Mouse (Mus musculus) gastrocnemius, adult 2 months (tissue): ENCODE data around the gene Kcnk13. TPM values are rescaled to one million over a fixed set of nuclear protein-coding genes. Genes with fewer than 3 reads are reported as not detected.

ENCODE experiments used
- DNase-seq: peaks from one replicate; pipeline ENCODE4 v3.0.0; 2022
- H3K27ac ChIP-seq: fragments of 200-600 bp; 2 replicates; pipeline ENCODE4 v1.8.1; 2022; ENCODE audit warnings: mild to moderate bottlenecking
- H3K4me3 ChIP-seq: fragments of 200-600 bp; 2 replicates; pipeline ENCODE4 v1.8.1; 2022; ENCODE audit warnings: mild to moderate bottlenecking, moderate library complexity
- CTCF ChIP-seq: fragments of 200-600 bp; IDR thresholded peaks from 2 replicates; pipeline ENCODE4 v1.8.1; 2022; ENCODE audit warnings: antibody characterized with exemption, mild to moderate bottlenecking, moderate library complexity
- intact Hi-C: fragments of 180-260 bp; cut with DNase I; formaldehyde crosslinking; loops from one replicate; pipeline ENCODE4 v1.15.1; 2025
- long read RNA-seq, 2 experiments: library from polyadenylated mRNA; stranded (forward); transcript quantifications; one replicate each; pipeline ENCODE4 v2.0.0; 2021
- total RNA-seq, 2 experiments: library from RNA; stranded (reverse); gene quantifications; 2 replicates each; pipeline ENCODE4 v1.2.3; 2021

The Kcnk13 gene
- under 1 TPM; 0.08 to 0.13 TPM for total RNA-seq
- long read RNA-seq, experiment 1: 0 reads
- long read RNA-seq, experiment 2, partial matches to known transcripts: 2 of 4 reads
- long read RNA-seq, experiment 2, other reads (novel, unspliced or antisense): 2 of 4 reads

DNA sequence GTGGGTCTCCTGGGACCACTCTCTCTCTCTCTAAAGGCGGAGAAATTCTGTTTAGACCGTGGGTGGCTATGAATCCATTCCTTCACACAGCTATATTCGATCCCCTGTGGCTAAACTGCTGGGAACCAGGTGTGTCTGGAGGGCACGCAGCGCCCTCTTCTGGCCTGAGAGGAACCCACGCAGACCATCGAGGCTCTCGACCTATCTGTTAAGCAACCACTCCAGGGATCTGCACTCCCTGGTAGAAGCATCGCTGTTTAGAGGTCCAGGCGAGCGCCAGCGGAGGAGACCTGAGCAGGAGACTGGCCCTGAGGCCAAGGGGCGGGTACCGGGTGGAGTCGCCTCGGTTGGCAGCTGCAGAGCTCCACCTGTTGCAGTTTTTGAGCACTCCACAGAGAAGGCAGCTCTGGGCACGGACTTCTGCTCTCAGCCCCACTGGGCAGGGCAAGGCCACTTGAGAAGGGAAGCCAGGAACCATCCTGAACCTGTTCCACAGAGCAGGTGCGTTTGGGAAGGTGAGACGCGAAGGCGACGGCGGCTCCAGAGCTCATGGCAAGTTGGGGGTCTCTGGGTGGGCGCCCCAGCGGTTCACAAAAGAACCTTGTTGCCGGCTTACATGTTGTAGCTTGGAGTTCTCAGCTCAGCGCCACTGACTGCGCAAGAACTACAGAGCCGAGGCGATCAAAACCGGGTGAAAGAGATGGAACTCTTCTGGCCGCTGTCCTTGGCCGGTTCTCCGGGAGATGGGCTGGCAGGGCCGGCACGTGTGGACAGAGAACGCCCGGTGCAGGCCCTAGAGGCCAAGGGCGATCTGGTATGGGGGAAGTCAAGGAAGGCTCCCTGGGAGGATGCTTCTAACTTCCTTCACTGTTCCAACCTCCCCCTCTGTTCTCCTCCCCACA, at the start of gene Kcnk13:
Gene Kcnk13 (plus strand): TSS at position 199 of the 902 bp plus-strand sequence.
- 0 out of 2 replicates have a peak within 1 kb of the TSS, but pooled peaks have one; percentile 20 for H3K27ac ChIP-seq
- H3K4me3 ChIP-seq: peak within 1 kb of the TSS; percentile 77
- TF ChIP-seq CTCF: peak; percentile 83
- intact Hi-C loops: loop anchor here (2.0 to 5.0 kb wide), 3 partner anchors 62 to 882 kb away; no protein-coding TSS in a partner anchor
- DNase-seq: peak; percentile 67

DNA sequence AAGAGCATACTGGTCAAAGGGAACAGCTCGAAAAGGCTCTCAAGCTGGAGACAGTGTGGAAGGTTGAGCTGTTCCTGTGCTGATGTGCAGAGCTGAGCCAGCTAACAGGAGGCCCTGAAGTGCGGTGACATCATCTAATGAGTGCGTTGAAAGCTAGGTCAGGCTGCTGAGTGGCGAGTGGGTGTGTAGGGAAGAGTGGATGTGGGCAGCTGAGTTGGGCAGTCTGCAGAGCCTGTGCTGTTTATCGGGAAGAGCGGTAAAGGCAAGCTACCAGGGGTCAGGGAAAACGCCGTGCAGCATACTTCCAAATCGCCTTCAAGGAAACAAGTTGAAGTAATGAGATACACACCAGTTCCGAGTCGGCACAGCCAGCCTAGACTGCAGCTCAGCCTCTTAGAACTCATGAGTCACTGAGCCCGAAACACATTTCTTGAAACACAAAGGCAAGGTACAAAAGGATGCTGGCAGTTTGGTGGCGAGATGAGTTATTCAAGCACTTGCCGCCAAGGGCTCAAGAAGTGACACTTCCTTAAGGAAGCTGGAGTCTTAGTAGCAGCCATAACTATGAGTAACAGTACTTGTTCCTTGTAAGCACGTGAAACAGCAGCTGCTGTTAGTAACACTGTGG, 46.4 kb upstream of the Kcnk13 start:
- H3K4me3 ChIP-seq: no peak overlapping the region
- intact Hi-C loops: no loop called here
- no peak overlapping the region for H3K27ac ChIP-seq
- DNase-seq: no peak
- no peak for TF ChIP-seq CTCF

- no peak overlapping the region for H3K27ac ChIP-seq
- no peak for TF ChIP-seq CTCF
- DNase-seq: no peak
- intact Hi-C loops: no loop called here
- H3K4me3 ChIP-seq: no peak overlapping the region
Measured at GRCm38 (mm10) chr12:99919636-99920035, 44.7 kb upstream of the Kcnk13 start.

GRCm38 (mm10) chr12:99921045-99921444, 43.3 kb upstream of the Kcnk13 start:
- peak; percentile 37 for TF ChIP-seq CTCF
- intact Hi-C loops: no loop called here
- H3K27ac ChIP-seq: no peak overlapping the region
- DNase-seq: no peak
- no peak overlapping the region for H3K4me3 ChIP-seq

DNA sequence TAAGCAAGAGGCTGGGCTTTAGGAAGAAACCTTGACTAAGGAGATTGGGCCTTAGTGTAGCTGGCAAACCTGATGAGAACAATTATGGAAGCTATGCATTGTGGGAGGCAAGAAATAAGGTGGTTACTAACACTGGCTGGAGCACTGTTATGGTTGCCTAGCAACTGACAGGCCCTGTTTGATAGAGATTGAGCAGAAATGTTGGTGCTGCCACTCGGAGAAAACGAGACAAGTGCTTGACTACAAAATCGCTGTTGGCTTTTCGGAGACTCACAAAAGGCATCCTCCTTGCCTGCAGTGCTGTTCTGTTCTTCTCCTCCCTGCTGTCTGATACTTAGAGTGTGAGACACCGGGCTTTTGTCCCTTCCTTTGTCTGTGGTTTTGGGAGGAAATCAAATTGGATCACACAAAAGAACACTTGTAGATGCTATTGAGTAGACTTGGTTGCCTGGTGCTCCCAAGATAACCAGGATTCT, 41.1 kb upstream of the Kcnk13 start:
- intact Hi-C loops: no loop called here
- no peak for TF ChIP-seq CTCF
- no peak for DNase-seq
- Histone ChIP-seq H3K4me3 (no peak overlapping the region), H3K27ac (no peak overlapping the region)

DNA sequence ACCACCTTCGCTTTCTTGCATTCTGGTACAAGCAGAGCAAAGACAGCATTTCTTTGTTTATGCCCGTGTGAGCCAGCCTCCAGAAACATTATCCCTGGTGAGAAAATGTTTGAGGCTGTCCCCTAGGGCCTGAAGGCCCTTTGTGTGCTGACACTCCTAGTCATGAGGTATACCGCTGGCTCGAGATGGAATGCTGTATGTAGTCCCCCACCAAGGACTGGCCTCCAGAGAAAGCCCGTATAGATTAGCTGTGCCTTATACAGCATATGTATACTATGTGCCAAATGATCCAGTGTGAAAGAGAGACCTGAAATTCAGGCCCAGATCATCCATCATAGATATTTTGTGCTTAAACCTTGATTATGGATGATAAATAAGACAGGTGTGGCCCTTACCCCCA, 40.6 kb upstream of the Kcnk13 start:
- Histone ChIP-seq H3K4me3 (no peak overlapping the region), H3K27ac (no peak overlapping the region)
- no peak for DNase-seq
- no peak for TF ChIP-seq CTCF
- intact Hi-C loops: no loop called here

DNA sequence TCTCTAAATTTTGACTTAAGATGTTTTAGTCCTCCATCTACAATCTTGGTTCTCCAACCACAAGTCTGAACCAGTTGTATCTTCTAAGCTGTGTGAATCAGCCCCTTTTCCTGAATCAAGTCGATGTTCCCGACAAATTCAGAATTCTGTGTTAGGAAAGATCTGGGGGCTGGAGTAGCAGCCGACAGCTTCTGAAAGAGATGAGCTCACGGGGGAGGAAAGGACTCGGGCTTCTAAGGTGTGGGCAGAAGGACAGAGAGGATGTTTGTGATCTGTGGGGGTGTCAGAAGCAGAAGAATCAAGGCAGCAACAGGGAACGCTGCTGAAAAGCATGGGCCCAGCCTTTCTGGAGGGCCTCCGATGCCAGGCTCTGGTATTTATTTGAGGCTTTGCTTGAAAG, 36.0 kb upstream of the Kcnk13 start:
- no peak overlapping the region for H3K27ac ChIP-seq
- no peak overlapping the region for H3K4me3 ChIP-seq
- intact Hi-C loops: no loop called here
- TF ChIP-seq CTCF: no peak
- no peak for DNase-seq

DNA sequence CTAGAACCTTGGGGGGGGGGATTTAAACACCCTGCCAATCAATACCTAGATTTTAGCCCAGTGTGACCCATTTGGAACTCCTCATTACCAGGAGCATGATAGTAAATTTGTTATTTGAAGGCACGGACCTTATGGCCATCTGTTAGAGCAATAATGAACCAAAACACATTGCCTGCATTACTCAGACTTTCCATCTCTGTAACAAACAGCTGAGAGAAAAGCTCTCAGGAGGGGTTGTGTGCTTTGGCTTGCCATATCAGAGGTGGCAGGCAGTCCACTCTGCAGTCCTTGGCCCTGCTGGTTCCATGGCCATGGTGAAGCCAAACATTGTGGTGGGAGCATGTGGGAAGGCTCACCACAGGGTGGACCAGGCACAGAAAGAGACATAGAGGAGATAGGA, 35.1 kb upstream of the Kcnk13 start:
- Histone ChIP-seq H3K4me3 (no peak overlapping the region), H3K27ac (no peak overlapping the region)
- TF ChIP-seq CTCF: no peak
- no peak for DNase-seq
- intact Hi-C loops: no loop called here

GRCm38 (mm10) chr12:99932245-99932644, 32.1 kb upstream of the Kcnk13 start:
- intact Hi-C loops: no loop called here
- H3K27ac ChIP-seq: no peak overlapping the region

GRCm38 (mm10) chr12:99933630-99934029, 30.7 kb upstream of the Kcnk13 start:
- intact Hi-C loops: no loop called here
- TF ChIP-seq CTCF: no peak
- H3K4me3 ChIP-seq: no peak overlapping the region
- no peak for DNase-seq
- no peak overlapping the region for H3K27ac ChIP-seq

More at GRCm38 (mm10) chr12:99932245-99932644, 32.1 kb upstream of the Kcnk13 start:
- H3K4me3 ChIP-seq: no peak overlapping the region
- no peak for TF ChIP-seq CTCF
- DNase-seq: no peak

GRCm38 (mm10) chr12:99935403-99935802, 28.9 kb upstream of the Kcnk13 start:
- no peak for DNase-seq
- H3K27ac ChIP-seq: no peak overlapping the region
- intact Hi-C loops: no loop called here
- no peak for TF ChIP-seq CTCF
- H3K4me3 ChIP-seq: no peak overlapping the region

GRCm38 (mm10) chr12:99938476-99938875, 25.8 kb upstream of the Kcnk13 start:
- no peak for DNase-seq
- intact Hi-C loops: no loop called here
- Histone ChIP-seq H3K4me3 (no peak overlapping the region), H3K27ac (no peak overlapping the region)
- TF ChIP-seq CTCF: no peak

- Histone ChIP-seq H3K27ac (no peak overlapping the region), H3K4me3 (no peak overlapping the region)
- no peak for TF ChIP-seq CTCF
- intact Hi-C loops: no loop called here
- DNase-seq: no peak
Measured at GRCm38 (mm10) chr12:99939179-99939578, 25.1 kb upstream of the Kcnk13 start.
